Mouse (Mus musculus): Measurements from ENCODE around the gene Klk9. TPM values are rescaled to one million over a fixed set of nuclear protein-coding genes. Genes with fewer than 3 reads are reported as not detected.

The Klk9 gene
- polyA plus RNA-seq, 1 experiment: not detected

DNA sequence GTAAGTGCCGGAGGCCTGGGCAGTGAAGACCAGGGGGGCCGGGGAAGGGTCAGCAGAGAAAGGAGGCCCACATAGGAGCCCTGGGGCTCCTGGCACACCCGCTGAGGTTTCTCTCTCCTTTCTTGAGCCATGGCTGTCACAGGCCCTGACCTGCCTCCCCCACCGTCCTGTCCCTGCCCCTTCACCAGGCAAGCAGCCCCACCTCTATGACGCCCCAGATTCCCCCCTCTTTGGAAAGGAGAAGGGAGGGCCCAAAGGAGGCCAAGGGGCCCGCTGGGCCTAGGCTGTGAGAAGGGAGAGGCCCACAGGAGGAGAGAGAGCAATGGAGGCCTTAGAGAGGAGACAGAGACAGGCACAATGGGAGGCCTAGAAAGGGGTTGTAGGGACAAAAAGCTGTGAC is 16.9 kb upstream of the Klk9 start:
- no peaks in the 10 kb centered on the region for H3K79me2 ChIP-seq (ENCODE audit: control insufficient read depth, insufficient read depth)
- H3ac ChIP-seq (ENCODE audit: control insufficient read depth, insufficient read length): no peak overlapping the region
- TF ChIP-seq TCF12 (IDR thresholded peaks at IDR 0.05; ENCODE audit: insufficient read depth, poor library complexity, severe bottlenecking) (no peak), CEBPB (IDR thresholded peaks at IDR 0.05; ENCODE audit: insufficient read depth, poor library complexity, severe bottlenecking) (no peak), SRF (IDR thresholded peaks at IDR 0.05; ENCODE audit: control insufficient read depth, insufficient read length, low read depth) (no peak), REST (IDR thresholded peaks at IDR 0.05; ENCODE audit: insufficient read depth, insufficient read length) (no peak), MYOD1 (IDR thresholded peaks at IDR 0.05; ENCODE audit: control insufficient read depth in 1 of 3, insufficient read length in 2 of 3, low read depth in 2 of 3) (no peak), MYOG (IDR thresholded peaks at IDR 0.05; ENCODE audit: control insufficient read depth in 1 of 3, insufficient read depth in 1 of 3, insufficient read length in 2 of 3, low read depth in 2 of 3) (no peak), POLR2A (IDR thresholded peaks at IDR 0.05; ENCODE audit: insufficient read length, low read depth) (no peak), POLR2AphosphoS2 (IDR thresholded peaks at IDR 0.05; ENCODE audit: insufficient read length, low read depth) (no peak), USF1 (IDR thresholded peaks at IDR 0.05; ENCODE audit: low read depth) (no peak)
- H3K36me3 ChIP-seq (ENCODE audit: control insufficient read depth, insufficient read depth): no peaks in the 10 kb centered on the region
- no peaks in the 10 kb centered on the region for H3K27me3 ChIP-seq (ENCODE audit: control insufficient read depth, insufficient read depth, insufficient read length)
- no peak overlapping the region for H3K4me2 ChIP-seq (ENCODE audit: low read depth)
- no peak overlapping the region for H3K4me3 ChIP-seq

DNA sequence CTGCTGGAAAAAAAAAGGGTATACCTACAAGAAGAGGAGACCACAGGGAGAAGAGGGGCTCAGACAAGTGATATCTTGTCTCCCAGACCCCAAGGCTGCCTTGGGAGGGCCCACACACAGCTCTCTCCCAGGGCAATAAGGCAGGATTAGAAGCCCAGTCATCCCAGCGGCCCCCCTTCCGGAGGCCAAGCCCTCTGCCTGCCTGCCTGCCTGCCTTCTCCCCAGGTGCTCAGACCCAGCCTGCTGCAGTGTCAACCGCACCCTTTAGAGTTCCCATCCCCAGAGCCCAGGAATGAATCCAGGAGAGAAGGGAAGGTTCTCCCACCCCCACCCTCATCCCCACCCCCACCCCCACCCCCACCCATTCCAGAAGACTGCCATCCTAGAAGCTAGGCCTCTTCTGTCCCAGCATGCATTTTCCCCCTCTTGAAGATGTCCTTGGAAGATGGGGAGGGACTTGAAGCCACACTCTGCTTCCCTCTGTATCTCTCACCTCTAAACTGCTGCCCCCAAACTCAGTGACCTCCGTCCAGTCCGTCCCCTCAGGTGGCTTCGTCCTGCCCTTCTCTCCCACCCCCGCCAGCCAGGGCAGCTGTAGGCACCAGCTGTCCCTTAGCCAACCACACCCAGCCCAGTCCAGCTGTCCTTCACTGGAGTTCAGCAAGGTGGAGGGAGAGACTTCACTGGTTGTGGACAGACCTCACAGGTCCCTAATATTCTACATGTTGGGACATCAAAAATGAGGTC is 16.2 kb upstream of the Klk9 start:
- Histone ChIP-seq H3K36me3 (ENCODE audit: control insufficient read depth, insufficient read depth) (no peaks in the 10 kb centered on the region), H3K79me2 (ENCODE audit: control insufficient read depth, insufficient read depth) (no peaks in the 10 kb centered on the region), H3K4me2 (ENCODE audit: low read depth) (no peak overlapping the region), H3ac (ENCODE audit: control insufficient read depth, insufficient read length) (no peak overlapping the region), H3K27me3 (ENCODE audit: control insufficient read depth, insufficient read depth, insufficient read length) (no peaks in the 10 kb centered on the region), H3K4me3 (no peak overlapping the region)
- no peak for TF ChIP-seq MAX (IDR thresholded peaks at IDR 0.05; ENCODE audit: low read depth)
- no peak for TF ChIP-seq USF1 (IDR thresholded peaks at IDR 0.05; ENCODE audit: low read depth)
- TF ChIP-seq MYOD1 (IDR thresholded peaks at IDR 0.05; ENCODE audit: control insufficient read depth in 1 of 3, insufficient read length in 2 of 3, low read depth in 2 of 3): peak in 2 of 3 experiments; percentile 73 to 98
- peak; percentile 82 for TF ChIP-seq TCF3 (IDR thresholded peaks at IDR 0.05; ENCODE audit: insufficient read length, low read depth)
- TF ChIP-seq TCF12 (IDR thresholded peaks at IDR 0.05; ENCODE audit: insufficient read depth, poor library complexity, severe bottlenecking): peak; percentile 77
- TF ChIP-seq MYOG (IDR thresholded peaks at IDR 0.05; ENCODE audit: control insufficient read depth in 1 of 3, insufficient read depth in 1 of 3, insufficient read length in 2 of 3, low read depth in 2 of 3): peak; percentile 91 to 98 (median 95)
- no peak for TF ChIP-seq E2F4 (IDR thresholded peaks at IDR 0.05; ENCODE audit: insufficient read depth)
- no peak for TF ChIP-seq REST (IDR thresholded peaks at IDR 0.05; ENCODE audit: insufficient read depth, insufficient read length)

DNA sequence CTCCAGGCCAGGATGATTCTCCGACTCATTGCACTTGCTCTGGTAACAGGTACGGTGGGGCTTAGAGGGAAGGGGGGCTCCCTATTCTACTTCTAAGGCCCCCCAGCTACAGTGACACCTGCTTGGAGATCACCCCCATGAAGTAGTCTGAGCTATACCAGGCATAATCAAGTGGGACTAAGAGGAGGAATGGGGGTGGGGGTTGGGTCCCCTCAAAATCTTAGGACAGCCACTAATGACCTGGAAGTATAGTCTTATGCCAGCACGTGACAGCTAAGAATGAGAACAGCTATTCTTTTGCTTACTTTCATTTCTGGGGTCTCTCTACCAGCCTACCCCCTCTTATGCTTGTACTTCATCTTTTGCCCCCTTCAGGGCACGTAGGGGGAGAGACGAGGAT is 15.2 kb upstream of the Klk9 start:
- Histone ChIP-seq H3K36me3 (ENCODE audit: control insufficient read depth, insufficient read depth) (no peaks in the 10 kb centered on the region), H3K79me2 (ENCODE audit: control insufficient read depth, insufficient read depth) (no peaks in the 10 kb centered on the region), H3K27me3 (ENCODE audit: control insufficient read depth, insufficient read depth, insufficient read length) (no peaks in the 10 kb centered on the region), H3ac (ENCODE audit: control insufficient read depth, insufficient read length) (no peak overlapping the region), H3K4me2 (ENCODE audit: low read depth) (no peak overlapping the region), H3K4me3 (no peak overlapping the region)
- TF ChIP-seq USF1 (IDR thresholded peaks at IDR 0.05; ENCODE audit: low read depth): no peak
- no peak for TF ChIP-seq E2F4 (IDR thresholded peaks at IDR 0.05; ENCODE audit: insufficient read depth)
- TF ChIP-seq TCF3 (IDR thresholded peaks at IDR 0.05; ENCODE audit: insufficient read length, low read depth): no peak
- no peak for TF ChIP-seq CEBPB (IDR thresholded peaks at IDR 0.05; ENCODE audit: insufficient read depth, poor library complexity, severe bottlenecking)
- no peak for TF ChIP-seq POLR2AphosphoS2 (IDR thresholded peaks at IDR 0.05; ENCODE audit: insufficient read length, low read depth)
- TF ChIP-seq SRF (IDR thresholded peaks at IDR 0.05; ENCODE audit: control insufficient read depth, insufficient read length, low read depth): no peak
- TF ChIP-seq TCF12 (IDR thresholded peaks at IDR 0.05; ENCODE audit: insufficient read depth, poor library complexity, severe bottlenecking): no peak
- TF ChIP-seq POLR2A (IDR thresholded peaks at IDR 0.05; ENCODE audit: insufficient read length, low read depth): no peak
- no peak for TF ChIP-seq REST (IDR thresholded peaks at IDR 0.05; ENCODE audit: insufficient read depth, insufficient read length)
- no peak for TF ChIP-seq MYOG (IDR thresholded peaks at IDR 0.05; ENCODE audit: control insufficient read depth in 1 of 3, insufficient read depth in 1 of 3, insufficient read length in 2 of 3, low read depth in 2 of 3)
- no peak for TF ChIP-seq MYOD1 (IDR thresholded peaks at IDR 0.05; ENCODE audit: control insufficient read depth in 1 of 3, insufficient read length in 2 of 3, low read depth in 2 of 3)

DNA sequence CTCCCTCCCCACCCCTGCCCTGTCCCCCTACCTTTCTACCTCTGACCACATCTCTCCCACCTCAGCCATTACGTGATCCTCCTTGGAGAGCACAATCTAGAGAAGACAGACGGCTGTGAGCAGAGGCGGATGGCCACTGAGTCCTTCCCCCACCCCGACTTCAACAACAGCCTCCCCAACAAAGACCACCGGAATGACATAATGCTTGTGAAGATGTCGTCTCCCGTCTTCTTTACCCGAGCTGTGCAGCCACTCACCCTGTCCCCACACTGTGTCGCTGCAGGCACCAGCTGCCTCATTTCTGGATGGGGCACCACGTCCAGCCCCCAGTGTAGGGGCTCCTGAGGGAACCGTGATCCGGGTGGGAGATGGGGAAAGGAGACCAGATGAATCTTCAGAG is 14.3 kb upstream of the Klk9 start:
- no peak overlapping the region for H3ac ChIP-seq (ENCODE audit: control insufficient read depth, insufficient read length)
- no peak for TF ChIP-seq MYOG (IDR thresholded peaks at IDR 0.05; ENCODE audit: control insufficient read depth in 1 of 3, insufficient read depth in 1 of 3, insufficient read length in 2 of 3, low read depth in 2 of 3)
- TF ChIP-seq MAX (IDR thresholded peaks at IDR 0.05; ENCODE audit: low read depth): no peak
- no peak for TF ChIP-seq POLR2AphosphoS2 (IDR thresholded peaks at IDR 0.05; ENCODE audit: insufficient read length, low read depth)
- TF ChIP-seq TCF3 (IDR thresholded peaks at IDR 0.05; ENCODE audit: insufficient read length, low read depth): no peak
- TF ChIP-seq E2F4 (IDR thresholded peaks at IDR 0.05; ENCODE audit: insufficient read depth): no peak
- no peak for TF ChIP-seq REST (IDR thresholded peaks at IDR 0.05; ENCODE audit: insufficient read depth, insufficient read length)
- H3K4me3 ChIP-seq: no peak overlapping the region
- no peaks in the 10 kb centered on the region for H3K79me2 ChIP-seq (ENCODE audit: control insufficient read depth, insufficient read depth)
- no peaks in the 10 kb centered on the region for H3K36me3 ChIP-seq (ENCODE audit: control insufficient read depth, insufficient read depth)
- H3K27me3 ChIP-seq (ENCODE audit: control insufficient read depth, insufficient read depth, insufficient read length): no peaks in the 10 kb centered on the region
- no peak overlapping the region for H3K4me2 ChIP-seq (ENCODE audit: low read depth)

Data from myocyte (in vitro differentiated cells).